Mouse (Mus musculus) C2C12 (cell line): Measurements from ENCODE around the gene Fam120b.

Source experiments
- CEBPB ChIP-seq: IDR thresholded peaks from one replicate; pipeline ENCODE4 v1.6.1; 2011; ENCODE audit warnings: low read depth, mild to moderate bottlenecking, control low read depth, moderate library complexity
- CTCF ChIP-seq: IDR thresholded peaks from one replicate; pipeline ENCODE4 v1.5.1; 2011; ENCODE audit not compliant: control insufficient read depth, insufficient read depth, insufficient read length
- MAX ChIP-seq: IDR thresholded peaks from one replicate; pipeline ENCODE4 v1.6.1; 2011; ENCODE audit warnings: mild to moderate bottlenecking, control low read depth
- MYOD1 ChIP-seq: IDR thresholded peaks from one replicate; pipeline ENCODE4 v1.6.1; 2011; ENCODE audit warnings: low read depth; ENCODE audit not compliant: control insufficient read depth, insufficient read length
- MYOG ChIP-seq: IDR thresholded peaks from one replicate; pipeline ENCODE4 v1.6.1; 2011; ENCODE audit not compliant: control insufficient read depth, insufficient read length; ENCODE audit errors: extremely low read depth
- USF1 ChIP-seq: IDR thresholded peaks from one replicate; pipeline ENCODE4 v1.6.1; 2011; ENCODE audit warnings: low read depth, mild to moderate bottlenecking, control low read depth, moderate library complexity

DNA sequence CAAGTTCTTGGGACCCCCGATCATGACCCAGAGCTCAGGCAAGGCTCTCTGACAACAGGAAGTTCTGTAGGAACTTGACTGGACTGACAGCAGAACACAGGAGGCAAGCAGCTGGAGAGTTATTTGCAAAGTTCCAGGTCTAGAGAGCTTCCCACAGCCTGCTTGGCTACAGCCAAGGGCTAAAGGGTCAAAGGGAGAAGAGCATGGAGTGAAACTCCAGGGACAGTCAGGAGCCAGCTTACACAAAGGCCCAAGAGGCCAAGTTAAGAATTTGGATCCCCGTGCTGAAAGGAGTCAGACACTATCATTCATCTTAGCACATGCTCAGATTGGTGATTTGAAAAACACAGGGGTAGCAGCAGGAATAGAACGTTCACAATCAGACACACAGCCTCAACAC, 32.3 kb upstream of the Fam120b start:
- no peak for TF ChIP-seq CTCF
- no peak for TF ChIP-seq USF1
- no peak for TF ChIP-seq MAX
- TF ChIP-seq MYOD1 = no peak
- TF ChIP-seq MYOG = no peak
- TF ChIP-seq CEBPB = no peak
